Mouse (Mus musculus): Measurements from ENCODE around the gene Abi3bp.

Abi3bp gene

GRCm38 (mm10) chr16:56477677-56478574 is at the start of gene Abi3bp:
Abi3bp (plus strand) TSS chr16:56477878.
- DNase-seq, result peak; percentile 8

GRCm38 (mm10) chr16:56435293-56436185 is 42.1 kb upstream of the Abi3bp start:
- no peak for DNase-seq

DNA sequence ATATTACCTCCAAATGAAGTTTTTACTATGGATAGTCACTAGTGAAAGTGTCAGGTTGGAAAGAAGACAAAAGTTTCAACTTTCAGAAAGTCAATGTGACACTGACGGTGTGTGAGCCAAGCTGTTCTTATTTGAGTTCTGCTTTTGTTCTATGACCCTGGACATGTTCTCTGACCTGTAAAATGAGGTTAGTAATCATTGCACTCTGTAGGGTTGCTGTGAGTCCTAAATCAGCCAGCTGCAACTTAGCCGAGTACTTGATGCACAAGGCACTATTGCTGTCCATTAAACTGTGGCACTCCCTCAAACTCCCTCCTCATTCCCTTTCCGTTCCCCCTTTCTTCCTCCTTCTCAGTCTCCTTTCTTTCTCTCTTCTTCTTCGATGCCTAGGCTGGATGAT is 37.4 kb upstream of the Abi3bp start:
- DNase-seq, result no peak

GRCm38 (mm10) chr16:56441113-56441512 is 36.6 kb upstream of the Abi3bp start:
- DNase-seq, result no peak

DNA sequence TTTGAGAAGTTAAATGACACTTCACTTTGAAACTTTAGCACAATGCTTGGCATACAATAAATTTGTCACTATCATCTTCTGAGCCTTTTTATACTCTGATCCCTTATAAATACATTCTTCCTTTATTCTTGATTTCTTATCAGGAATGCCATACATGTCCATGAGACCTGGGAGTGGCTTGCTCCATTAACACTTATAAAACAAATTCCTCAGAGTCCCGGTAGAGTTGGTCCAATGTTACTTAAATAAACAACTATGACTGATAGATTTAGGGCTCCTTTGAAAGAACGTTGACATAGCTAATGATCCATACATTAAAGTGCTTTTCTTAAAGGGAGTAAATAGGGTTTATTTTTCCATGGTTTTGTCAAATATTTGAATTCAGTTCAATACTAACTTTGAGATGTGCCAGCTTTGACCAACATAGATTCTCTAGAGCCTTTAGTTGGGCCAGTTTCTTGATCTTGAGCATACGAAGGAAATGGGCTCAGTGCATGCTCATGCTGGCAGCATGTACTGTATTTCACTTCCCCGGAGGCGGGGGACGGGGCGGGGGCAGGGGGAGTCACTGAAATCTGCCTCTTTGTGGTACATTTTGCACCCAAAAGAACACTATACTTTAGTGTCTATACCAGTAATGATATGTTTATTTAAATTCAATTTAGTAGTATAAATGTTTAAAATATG is 35.9 kb upstream of the Abi3bp start:
- no peak for DNase-seq

- no peak for DNase-seq
These were observed 26.2 kb upstream of the Abi3bp start for GRCm38 (mm10) chr16:56451482-56451881.

- peak; percentile 20 for DNase-seq
These were observed 25.8 kb upstream of the Abi3bp start for GRCm38 (mm10) chr16:56451923-56452322.

- DNase-seq, result no peak
These were observed 19.5 kb upstream of the Abi3bp start for GRCm38 (mm10) chr16:56458052-56458754.

DNA sequence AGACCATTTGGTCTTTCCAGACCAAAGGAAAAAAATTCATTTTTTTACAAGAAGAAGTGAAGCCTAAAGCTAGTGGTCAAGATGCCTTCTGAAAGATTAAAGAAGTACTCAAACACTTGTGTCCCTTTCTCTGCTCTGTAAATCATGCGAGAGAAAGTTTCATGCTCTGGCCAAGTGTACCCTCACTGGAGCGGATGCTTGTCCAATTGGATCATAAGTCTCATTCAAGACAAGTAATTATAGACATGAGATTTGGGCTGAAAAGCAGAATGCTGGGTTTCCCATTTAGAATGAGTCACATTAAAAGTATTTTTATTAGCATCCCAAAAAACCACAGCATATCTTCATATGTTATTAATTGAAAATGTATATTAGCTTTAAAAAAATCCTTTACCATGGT is 4.5 kb upstream of the Abi3bp start:
- no peak for DNase-seq

GRCm38 (mm10) chr16:56475676-56476075 is 2.0 kb upstream of the Abi3bp start:
- DNase-seq, result no peak

DNA sequence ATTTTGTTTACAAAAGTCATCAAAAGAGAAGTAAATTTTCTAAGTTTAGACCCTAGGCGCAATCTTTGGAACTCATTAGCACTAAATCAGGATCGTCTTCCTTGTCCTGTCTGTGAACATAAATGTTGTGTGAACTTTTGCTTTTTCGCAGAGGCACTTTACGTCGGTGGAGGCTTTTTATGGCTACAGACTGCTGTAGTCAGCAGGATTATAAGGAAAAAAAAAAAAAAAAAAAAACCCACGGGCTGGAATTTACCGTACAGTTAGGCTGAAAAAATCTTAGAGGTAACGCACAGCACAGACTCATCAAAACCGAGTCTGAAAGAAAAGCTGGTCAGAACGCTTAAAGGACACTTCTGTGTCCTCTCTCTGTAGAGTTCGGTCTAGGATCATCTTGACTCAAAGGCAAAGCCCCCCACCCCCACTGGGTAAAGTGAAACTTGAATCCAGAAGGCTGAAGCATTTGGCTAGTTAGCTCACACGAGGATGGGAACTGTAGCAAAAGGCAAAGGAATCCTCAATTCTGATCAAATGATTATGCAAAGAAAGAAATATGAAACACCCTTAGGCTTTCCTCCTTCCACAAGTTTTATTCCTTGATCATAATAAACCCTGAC is 1.0 kb downstream of the Abi3bp start:
- peak; percentile 10 for DNase-seq

DNA sequence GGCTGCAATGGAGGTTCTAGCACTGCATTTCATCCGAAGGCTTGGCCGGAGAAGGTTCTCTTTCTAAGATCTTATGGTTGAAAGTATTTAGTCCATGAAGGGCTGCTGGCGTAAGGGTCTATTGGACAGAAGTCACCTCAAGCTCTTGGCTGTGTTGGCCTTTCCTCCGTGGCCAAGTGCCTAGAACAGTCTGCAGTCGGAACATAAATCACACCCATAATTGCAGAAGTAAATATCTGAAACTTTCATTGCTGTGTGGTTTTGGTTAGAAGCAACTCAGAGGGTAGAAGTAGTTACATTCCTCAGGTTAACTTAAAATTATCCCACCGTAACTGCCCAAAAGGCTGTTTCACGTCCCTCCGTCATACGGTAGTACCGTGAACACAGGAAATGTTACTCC is 5.8 kb downstream of the Abi3bp start:
- no peak for DNase-seq

DNA sequence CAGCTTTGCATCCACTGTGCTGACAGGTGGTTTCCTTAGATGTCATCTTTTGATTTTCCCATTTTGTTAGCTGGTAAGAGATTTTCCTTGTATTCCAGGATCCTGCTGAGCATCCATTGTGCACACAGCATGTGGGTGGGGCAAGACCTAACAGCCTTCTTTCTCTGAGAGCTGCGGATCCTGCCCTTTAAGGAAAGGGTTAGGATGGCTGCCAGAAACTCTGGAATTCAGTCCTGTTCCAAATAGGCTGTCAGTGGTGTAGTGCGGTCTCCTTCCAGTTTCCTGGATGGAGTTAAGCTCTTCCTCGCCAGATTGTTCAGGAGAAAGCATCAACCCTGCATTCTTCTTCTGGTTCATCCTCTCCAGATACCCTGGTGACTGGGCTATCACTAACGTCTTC is 8.8 kb downstream of the Abi3bp start:
- peak; percentile 57 for DNase-seq

DNA sequence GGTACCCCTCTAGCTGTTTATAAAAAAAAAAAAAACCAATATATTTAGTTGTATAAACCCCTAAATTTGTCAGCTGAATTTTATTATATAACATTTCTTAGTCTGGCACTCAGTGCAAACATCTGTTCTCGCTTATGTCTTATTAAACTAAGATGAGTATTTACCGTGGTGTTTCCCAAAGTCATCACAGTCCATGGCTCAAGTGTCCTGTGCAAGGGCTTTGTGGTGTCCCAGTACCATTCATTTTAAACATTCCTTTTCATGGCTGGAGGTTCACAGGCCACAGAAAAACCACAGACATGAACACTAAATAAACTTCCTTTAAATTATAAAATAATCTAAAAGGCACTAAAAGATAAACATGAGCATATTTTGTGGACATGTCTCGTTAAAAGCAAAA is 13.2 kb downstream of the Abi3bp start:
- DNase-seq, result no peak

GRCm38 (mm10) chr16:56495266-56495665 is 17.6 kb downstream of the Abi3bp start:
- no peak for DNase-seq

- DNase-seq, result no peak
These were observed 19.1 kb downstream of the Abi3bp start for GRCm38 (mm10) chr16:56496743-56497142.

GRCm38 (mm10) chr16:56498680-56499079 is 21.0 kb downstream of the Abi3bp start:
- no peak for DNase-seq

- no peak for DNase-seq
These were observed 22.8 kb downstream of the Abi3bp start for GRCm38 (mm10) chr16:56500441-56500840.

DNA sequence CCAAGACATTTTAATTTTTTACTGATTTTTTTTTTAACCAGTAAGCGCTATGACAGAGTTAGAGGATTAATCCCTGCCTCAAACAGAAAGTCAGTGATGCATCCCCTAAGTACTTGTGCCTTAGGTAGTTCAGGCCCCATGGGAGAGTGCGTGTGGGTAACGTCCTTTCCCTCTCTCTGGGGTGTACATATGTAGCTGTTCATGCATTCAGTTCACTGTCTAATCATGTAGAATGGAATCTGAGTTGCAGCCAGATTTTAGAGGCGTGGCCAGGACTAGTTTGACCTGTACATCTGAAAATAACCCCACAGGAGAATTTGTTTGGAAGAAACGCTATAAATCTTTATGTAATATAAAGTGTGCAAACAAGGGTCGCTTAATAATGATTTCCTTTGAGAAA is 23.4 kb downstream of the Abi3bp start:
- no peak for DNase-seq

GRCm38 (mm10) chr16:56501513-56501912 is 23.8 kb downstream of the Abi3bp start:
- peak; percentile 66 for DNase-seq

DNA sequence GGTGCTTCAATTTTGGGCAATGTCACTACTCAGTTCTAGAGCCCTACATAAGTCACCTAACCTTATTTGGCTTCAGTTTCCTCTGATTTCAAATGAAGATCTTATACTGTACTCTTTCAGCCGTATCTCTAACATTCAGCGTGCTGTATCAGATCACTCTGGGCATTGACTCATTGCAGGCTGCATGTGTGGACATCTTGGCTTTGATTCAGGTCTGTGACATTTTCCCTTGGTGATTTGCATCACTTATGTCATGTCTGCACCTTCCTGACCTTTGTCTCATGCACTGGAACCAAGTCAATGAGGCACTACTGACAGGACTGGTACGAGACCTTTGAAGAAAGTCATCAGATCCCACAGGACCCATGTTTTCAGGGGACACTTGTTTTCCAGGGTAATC is 24.5 kb downstream of the Abi3bp start:
- DNase-seq, result no peak

GRCm38 (mm10) chr16:56503941-56504340 is 26.3 kb downstream of the Abi3bp start:
- no peak for DNase-seq

All from kidney, adult 9 months (tissue).